Mouse (Mus musculus) liver, embryonic 12.5 days (tissue): ENCODE measurements around the gene Siae. TPM values are rescaled to one million over a fixed set of nuclear protein-coding genes. Genes with fewer than 3 reads are reported as not detected.

Experiments
- ATAC-seq: fragments of 200-750 bp; cut with Nextera tagmentation; 2 replicates; pipeline ENCODE4 v1.8.0; 2017; ENCODE audit warnings: moderate number of reproducible peaks, mild to moderate bottlenecking, moderate library complexity
- H3K27ac ChIP-seq: fragments of 300-500 bp; sonication (generic); 2 replicates; pipeline ENCODE4 v1.5.1; 2016; ENCODE audit warnings: mild to moderate bottlenecking
- H3K27me3 ChIP-seq: fragments of 300-500 bp; sonication (generic); replicated peaks from 2 replicates; pipeline ENCODE4 v1.6.1; 2016; ENCODE audit warnings: mild to moderate bottlenecking, moderate library complexity
- H3K36me3 ChIP-seq: fragments of 300-500 bp; sonication (generic); 2 replicates; pipeline ENCODE4 v1.6.1; 2016; ENCODE audit warnings: mild to moderate bottlenecking, moderate library complexity
- H3K4me1 ChIP-seq: fragments of 300-500 bp; sonication (generic); 2 replicates; pipeline ENCODE4 v1.6.1; 2016
- H3K4me2 ChIP-seq: fragments of 300-500 bp; sonication (generic); 2 replicates; pipeline ENCODE4 v1.6.1; 2016; ENCODE audit warnings: mild to moderate bottlenecking, moderate library complexity
- H3K4me3 ChIP-seq: fragments of 300-500 bp; sonication (generic); 2 replicates; pipeline ENCODE4 v1.5.1; 2016; ENCODE audit warnings: mild to moderate bottlenecking, moderate library complexity
- H3K9ac ChIP-seq: fragments of 300-500 bp; sonication (generic); 2 replicates; pipeline ENCODE4 v1.6.1; 2016; ENCODE audit warnings: mild to moderate bottlenecking, moderate library complexity
- H3K9me3 ChIP-seq: fragments of 300-500 bp; sonication (generic); replicated peaks from 2 replicates; pipeline ENCODE4 v1.6.1; 2016; ENCODE audit warnings: mild to moderate bottlenecking, moderate library complexity
- whole genome bisulfite sequencing: fragments of 180-500 bp; shearing (Covaris S2); methylation state at CpG from one replicate; pipeline ENCODE4 v1.1.7; 2016; ENCODE audit not compliant: insufficient replicate concordance; 5-methylcytosine and 5-hydroxymethylcytosine counted together
- polyA plus RNA-seq: library from polyadenylated mRNA; unstranded; fragments of >200 nt; fragmentation: Nextera tagmentation; extraction: Ambion mirVana; gene quantifications from 2 replicates; pipeline ENCODE4 v1.2.1, GENCODE M21; 2016

Siae gene
- polyA plus RNA-seq, 1 experiment from 2014 or later = 5.7 TPM

GRCm38 (mm10) chr9:37636800-37637542, 81.5 kb downstream of the Siae start:
- no peak overlapping the region for H3K27ac ChIP-seq
- no peaks in the 10 kb centered on the region for H3K27me3 ChIP-seq
- no peak overlapping the region for H3K4me3 ChIP-seq
- WGBS = 51% methylated on average over 6 of the region's 6 CpGs
- no peak for ATAC-seq
- no peaks in the 10 kb centered on the region for H3K36me3 ChIP-seq
- no peak overlapping the region for H3K4me2 ChIP-seq
- H3K9ac ChIP-seq = no peak overlapping the region
- no peaks in the 10 kb centered on the region for H3K4me1 ChIP-seq
- H3K9me3 ChIP-seq = no peaks in the 10 kb centered on the region

- no peak for ATAC-seq
- no peak overlapping the region for H3K4me2 ChIP-seq
- H3K9me3 ChIP-seq = no peaks in the 10 kb centered on the region
- H3K4me1 ChIP-seq = no peaks in the 10 kb centered on the region
- H3K9ac ChIP-seq = no peak overlapping the region
- no peaks in the 10 kb centered on the region for H3K27me3 ChIP-seq
- WGBS = 74% methylated on average over 3 of the region's 3 CpGs
- H3K27ac ChIP-seq = no peak overlapping the region
- no peaks in the 10 kb centered on the region for H3K36me3 ChIP-seq
- H3K4me3 ChIP-seq = no peak overlapping the region
These were observed 83.2 kb downstream of the Siae start for GRCm38 (mm10) chr9:37638721-37639120.

- H3K4me3 ChIP-seq = no peak overlapping the region
- H3K4me1 ChIP-seq = no peaks in the 10 kb centered on the region
- WGBS = 77% methylated on average over 3 of the region's 3 CpGs
- peaks cover 43% of the 10 kb centered on the region for H3K36me3 ChIP-seq
- ATAC-seq = no peak
- no peak overlapping the region for H3K9ac ChIP-seq
- no peaks in the 10 kb centered on the region for H3K27me3 ChIP-seq
- no peak overlapping the region for H3K27ac ChIP-seq
- no peak overlapping the region for H3K4me2 ChIP-seq
- H3K9me3 ChIP-seq = no peaks in the 10 kb centered on the region
These were observed 90.7 kb downstream of the Siae start for GRCm38 (mm10) chr9:37646246-37646645.

- no peak for ATAC-seq
- Histone ChIP-seq H3K4me3 (no peak overlapping the region), H3K36me3 (peaks cover 80% of the 10 kb centered on the region), H3K9ac (no peak overlapping the region), H3K27ac (no peak overlapping the region), H3K4me2 (no peak overlapping the region), H3K4me1 (peaks cover 7% of the 10 kb centered on the region), H3K9me3 (no peaks in the 10 kb centered on the region), H3K27me3 (no peaks in the 10 kb centered on the region)
- WGBS = 86% methylated on average over 5 of the region's 5 CpGs
These were observed 95.1 kb downstream of the Siae start for GRCm38 (mm10) chr9:37650639-37651038.

GRCm38 (mm10) chr9:37653836-37654235, 98.3 kb downstream of the Siae start:
- Histone ChIP-seq H3K9ac (no peak overlapping the region), H3K36me3 (peaks cover 61% of the 10 kb centered on the region), H3K4me3 (no peak overlapping the region), H3K4me2 (no peak overlapping the region), H3K4me1 (peaks cover 18% of the 10 kb centered on the region), H3K9me3 (no peaks in the 10 kb centered on the region), H3K27me3 (no peaks in the 10 kb centered on the region), H3K27ac (no peak overlapping the region)
- WGBS = 68% methylated on average over 5 of the region's 5 CpGs
- ATAC-seq = no peak

GRCm38 (mm10) chr9:37655961-37656360, 100.5 kb downstream of the Siae start:
- Histone ChIP-seq H3K36me3 (peaks cover 40% of the 10 kb centered on the region), H3K9me3 (no peaks in the 10 kb centered on the region), H3K9ac (peak overlapping the region; percentile 80), H3K27ac (0 out of 2 replicates have a peak overlapping the region, but pooled peaks have one; percentile 85), H3K4me1 (peaks cover 18% of the 10 kb centered on the region), H3K4me2 (peak overlapping the region; percentile 70), H3K27me3 (no peaks in the 10 kb centered on the region), H3K4me3 (peak overlapping the region; percentile 81)
- no peak for ATAC-seq
- WGBS = 44% methylated on average over 8 of the region's 8 CpGs

GRCm38 (mm10) chr9:37656439-37656881, 101.0 kb downstream of the Siae start:
- peak overlapping the region; percentile 70 for H3K4me2 ChIP-seq
- H3K27me3 ChIP-seq = no peaks in the 10 kb centered on the region
- peaks cover 18% of the 10 kb centered on the region for H3K4me1 ChIP-seq
- peak; percentile 33 for ATAC-seq
- H3K9me3 ChIP-seq = no peaks in the 10 kb centered on the region
- peak overlapping the region; percentile 80 for H3K9ac ChIP-seq
- H3K4me3 ChIP-seq = peak overlapping the region; percentile 81
- WGBS = under 1% methylated on average over 10 of the region's 10 CpGs
- H3K36me3 ChIP-seq = peaks cover 35% of the 10 kb centered on the region
- peak overlapping the region; percentile 85 for H3K27ac ChIP-seq

- no peaks in the 10 kb centered on the region for H3K9me3 ChIP-seq
- H3K4me3 ChIP-seq = peak within 1 kb of the TSS; percentile 81
- peak; percentile 91 for ATAC-seq
- no peaks in the 10 kb centered on the region for H3K27me3 ChIP-seq
- peak within 1 kb of the TSS; percentile 80 for H3K9ac ChIP-seq
- peak within 1 kb of the TSS; percentile 70 for H3K4me2 ChIP-seq
- H3K4me1 ChIP-seq = peaks cover 18% of the 10 kb centered on the region
- under 1% methylated on average over 36 of the region's 36 CpGs for WGBS
- H3K36me3 ChIP-seq = peaks cover 32% of the 10 kb centered on the region
- H3K27ac ChIP-seq = peak within 1 kb of the TSS; percentile 85
These were observed 101.5 kb downstream of the Siae start, which contains the start of gene Tbrg1 for GRCm38 (mm10) chr9:37656931-37657481. TSS of gene Tbrg1 (minus strand) at chr9:37657312.

- Histone ChIP-seq H3K36me3 (peaks cover 8% of the 10 kb centered on the region), H3K27ac (no peak overlapping the region)
- 59% methylated on average over 6 of the region's 6 CpGs for WGBS
These were observed 103.9 kb downstream of the Siae start for GRCm38 (mm10) chr9:37659413-37659812.

GRCm38 (mm10) chr9:37663210-37663609, 107.7 kb downstream of the Siae start:
- WGBS = 54% methylated on average over 1 of the region's 1 CpGs
- H3K4me1 ChIP-seq = no peaks in the 10 kb centered on the region
- no peak for ATAC-seq
- no peaks in the 10 kb centered on the region for H3K27me3 ChIP-seq
- no peak overlapping the region for H3K27ac ChIP-seq
- no peak overlapping the region for H3K4me3 ChIP-seq
- no peaks in the 10 kb centered on the region for H3K36me3 ChIP-seq
- no peak overlapping the region for H3K4me2 ChIP-seq
- H3K9ac ChIP-seq = no peak overlapping the region
- H3K9me3 ChIP-seq = no peaks in the 10 kb centered on the region

More at GRCm38 (mm10) chr9:37659413-37659812, 103.9 kb downstream of the Siae start:
- H3K4me2 ChIP-seq = no peak overlapping the region
- H3K4me1 ChIP-seq = peaks cover 18% of the 10 kb centered on the region
- no peak overlapping the region for H3K4me3 ChIP-seq
- no peak for ATAC-seq
- H3K9ac ChIP-seq = no peak overlapping the region
- H3K27me3 ChIP-seq = no peaks in the 10 kb centered on the region
- H3K9me3 ChIP-seq = no peaks in the 10 kb centered on the region

GRCm38 (mm10) chr9:37664604-37665003, 109.1 kb downstream of the Siae start:
- ATAC-seq = no peak
- 46% methylated on average over 2 of the region's 2 CpGs for WGBS

GRCm38 (mm10) chr9:37666045-37666444, 110.5 kb downstream of the Siae start:
- no peaks in the 10 kb centered on the region for H3K4me1 ChIP-seq
- H3K36me3 ChIP-seq = no peaks in the 10 kb centered on the region
- WGBS = 46% methylated on average over 7 of the region's 7 CpGs
- H3K27me3 ChIP-seq = no peaks in the 10 kb centered on the region
- no peak overlapping the region for H3K9ac ChIP-seq
- no peak overlapping the region for H3K27ac ChIP-seq
- no peaks in the 10 kb centered on the region for H3K9me3 ChIP-seq
- no peak for ATAC-seq
- H3K4me2 ChIP-seq = no peak overlapping the region
- H3K4me3 ChIP-seq = no peak overlapping the region

More at GRCm38 (mm10) chr9:37664604-37665003, 109.1 kb downstream of the Siae start:
- Histone ChIP-seq H3K4me2 (no peak overlapping the region), H3K36me3 (no peaks in the 10 kb centered on the region), H3K4me1 (no peaks in the 10 kb centered on the region), H3K27me3 (no peaks in the 10 kb centered on the region), H3K9ac (no peak overlapping the region), H3K27ac (no peak overlapping the region), H3K4me3 (no peak overlapping the region), H3K9me3 (no peaks in the 10 kb centered on the region)
